Mouse (Mus musculus) bone marrow, adult 2 months (tissue): ENCODE results near the gene A630076J17Rik.
A peak's percentile ranks its signal among the peaks of the same experiment; 100 is the strongest.

ENCODE experiments used
- CTCF ChIP-seq: fragments of 200-500 bp; IDR thresholded peaks from 2 replicates; pipeline ENCODE4 v1.5.1; 2011; ENCODE audit warnings: low read length, control low read depth; ENCODE audit not compliant: control insufficient read depth, insufficient read depth
- POLR2A ChIP-seq: fragments of 200-500 bp; IDR thresholded peaks from 2 replicates; pipeline ENCODE4 v1.6.1; 2011; ENCODE audit warnings: low read depth, mild to moderate bottlenecking, control low read depth, low read length, borderline replicate concordance; ENCODE audit not compliant: control insufficient read depth

- TF ChIP-seq CTCF (peak; percentile 66), POLR2A (no peak)
These were observed 43.4 kb downstream of the A630076J17Rik start for GRCm38 (mm10) chr3:107273820-107274219.
